Mouse (Mus musculus): ENCODE measurements around the gene Tm9sf1. TPM values are rescaled to one million over a fixed set of nuclear protein-coding genes. Genes with fewer than 3 reads are reported as not detected.

Tm9sf1 gene
- total and polyA plus RNA-seq, 2 experiments from 2014 or later: 62.8 to 67.4 TPM

GRCm38 (mm10) chr14:55641291-55641690 is 2.3 kb downstream of the Tm9sf1 start:
- Histone ChIP-seq H3K27ac (ENCODE audit: low read depth) (no peak overlapping the region), H3K9me3 (replicated peaks; ENCODE audit: control insufficient read depth, low read length) (no peaks in the 10 kb centered on the region), H3K9ac (replicated peaks; ENCODE audit: low read depth, low read length) (no peak overlapping the region), H3K36me3 (replicated peaks; ENCODE audit: control insufficient read depth, insufficient read depth, low read length) (peaks cover 56% of the 10 kb centered on the region), H3K4me1 (ENCODE audit: control insufficient read depth, insufficient read depth) (peaks cover 17% of the 10 kb centered on the region), H3K27me3 (ENCODE audit: control insufficient read depth, insufficient read depth, low read length) (no peaks in the 10 kb centered on the region), H3K4me2 (ENCODE audit: low read depth, low read length) (no peak overlapping the region), H3K4me3 (ENCODE audit: low read depth, low read length) (no peak overlapping the region)
- TF ChIP-seq CTCF (IDR thresholded peaks at IDR 0.05; ENCODE audit: low read depth) (no peak), EP300 (IDR thresholded peaks at IDR 0.05; ENCODE audit: low read depth) (no peak)
- WGBS: 93% methylated on average over 13 of the region's 13 CpGs
- ATAC-seq (ENCODE audit: insufficient read depth, low read depth) (no peak), DNase-seq (ENCODE audit: low spot score) (no peak)

DNA sequence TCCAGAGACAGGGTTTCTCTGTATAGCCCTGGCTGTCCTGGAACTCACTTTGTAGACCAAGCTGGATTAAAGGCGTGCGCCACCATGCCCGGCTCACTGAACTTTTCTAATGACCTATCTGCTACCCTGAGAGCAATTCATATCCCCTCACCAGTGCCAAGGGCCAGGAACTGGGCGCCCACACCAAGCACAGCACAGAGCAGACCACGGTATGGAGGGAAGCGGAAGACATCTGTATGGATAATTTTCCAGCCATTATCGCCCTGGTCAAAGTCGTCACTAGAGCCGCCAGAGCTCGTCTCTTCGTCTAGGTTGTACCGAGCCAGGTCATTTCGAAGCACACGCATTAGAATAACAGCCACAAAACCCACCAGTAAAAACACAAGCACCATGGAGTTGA is 2.8 kb downstream of the Tm9sf1 start:
- Histone ChIP-seq H3K36me3 (replicated peaks; ENCODE audit: control insufficient read depth, insufficient read depth, low read length) (peaks cover 53% of the 10 kb centered on the region), H3K4me1 (ENCODE audit: control insufficient read depth, insufficient read depth) (peaks cover 17% of the 10 kb centered on the region), H3K27ac (ENCODE audit: low read depth) (no peak overlapping the region), H3K4me2 (ENCODE audit: low read depth, low read length) (no peak overlapping the region), H3K9me3 (replicated peaks; ENCODE audit: control insufficient read depth, low read length) (no peaks in the 10 kb centered on the region), H3K9ac (replicated peaks; ENCODE audit: low read depth, low read length) (no peak overlapping the region), H3K27me3 (ENCODE audit: control insufficient read depth, insufficient read depth, low read length) (no peaks in the 10 kb centered on the region), H3K4me3 (ENCODE audit: low read depth, low read length) (no peak overlapping the region)
- TF ChIP-seq CTCF (IDR thresholded peaks at IDR 0.05; ENCODE audit: low read depth): no peak
- TF ChIP-seq EP300 (IDR thresholded peaks at IDR 0.05; ENCODE audit: low read depth): no peak
- DNase-seq (ENCODE audit: low spot score) (no peak), ATAC-seq (ENCODE audit: insufficient read depth, low read depth) (no peak)
- 94% methylated on average over 14 of the region's 14 CpGs for WGBS

GRCm38 (mm10) chr14:55637795-55638194 is 5.8 kb downstream of the Tm9sf1 start, which contains the start of gene Gm49378:
Gene Gm49378, minus strand, starts transcription at chr14:55637895.
- Histone ChIP-seq H3K9ac (replicated peaks; ENCODE audit: low read depth, low read length) (no peak within 1 kb of the TSS), H3K4me2 (ENCODE audit: low read depth, low read length) (no peak within 1 kb of the TSS), H3K27me3 (ENCODE audit: control insufficient read depth, insufficient read depth, low read length) (no peaks in the 10 kb centered on the region), H3K4me3 (ENCODE audit: low read depth, low read length) (no peak within 1 kb of the TSS), H3K36me3 (replicated peaks; ENCODE audit: control insufficient read depth, insufficient read depth, low read length) (peaks cover 67% of the 10 kb centered on the region), H3K9me3 (replicated peaks; ENCODE audit: control insufficient read depth, low read length) (no peaks in the 10 kb centered on the region), H3K4me1 (ENCODE audit: control insufficient read depth, insufficient read depth) (peaks cover 18% of the 10 kb centered on the region), H3K27ac (ENCODE audit: low read depth) (no peak within 1 kb of the TSS)
- 89% methylated on average over 9 of the region's 9 CpGs for WGBS
- ATAC-seq (ENCODE audit: insufficient read depth, low read depth) (no peak), DNase-seq (ENCODE audit: low spot score) (no peak)
- TF ChIP-seq EP300 (IDR thresholded peaks at IDR 0.05; ENCODE audit: low read depth) (no peak), CTCF (IDR thresholded peaks at IDR 0.05; ENCODE audit: low read depth) (no peak)

DNA sequence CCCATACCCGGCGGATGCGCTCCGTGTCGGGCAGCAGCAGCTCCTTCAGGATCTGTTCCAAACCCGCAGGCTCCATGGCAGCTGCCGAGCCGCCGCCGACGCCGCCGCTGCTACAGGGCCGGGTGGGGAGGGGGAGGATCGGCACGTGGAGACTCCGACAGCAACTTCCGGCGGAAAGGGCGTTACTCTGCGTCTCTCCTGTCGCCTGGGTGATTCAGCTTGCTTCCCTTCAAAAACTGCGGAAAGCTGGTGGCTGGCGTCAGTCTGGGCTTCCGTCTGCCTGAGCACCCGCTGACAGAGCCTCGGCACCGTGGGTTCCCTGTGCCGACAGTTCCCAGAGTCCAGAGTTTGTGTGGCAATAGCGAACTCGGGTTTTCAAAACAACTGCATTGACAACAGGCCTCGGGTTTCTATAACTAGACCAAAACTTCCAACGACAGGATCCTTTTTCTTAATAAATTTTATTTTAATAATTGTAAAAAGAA is 8.0 kb downstream of the Tm9sf1 start, which contains the start of gene Ipo4:
Ipo4 (minus strand) TSS at position 435 of the 485 bp plus-strand sequence.
- DNase-seq (ENCODE audit: low spot score) (peak; percentile 89), ATAC-seq (ENCODE audit: insufficient read depth, low read depth) (peak; percentile 89)
- peak; percentile 79; the same call in 1 of the 2 replicates for TF ChIP-seq EP300 (IDR thresholded peaks at IDR 0.05; ENCODE audit: low read depth)
- no peak for TF ChIP-seq CTCF (IDR thresholded peaks at IDR 0.05; ENCODE audit: low read depth)
- Histone ChIP-seq H3K4me1 (ENCODE audit: control insufficient read depth, insufficient read depth) (peaks cover 6% of the 10 kb centered on the region; the same call in 1 of the 2 replicates), H3K9me3 (replicated peaks; ENCODE audit: control insufficient read depth, low read length) (no peaks in the 10 kb centered on the region), H3K4me2 (ENCODE audit: low read depth, low read length) (peak within 1 kb of the TSS; percentile 96), H3K9ac (replicated peaks; ENCODE audit: low read depth, low read length) (peak within 1 kb of the TSS; percentile 63), H3K4me3 (ENCODE audit: low read depth, low read length) (peak within 1 kb of the TSS; percentile 66), H3K27ac (ENCODE audit: low read depth) (peak within 1 kb of the TSS; percentile 56), H3K36me3 (replicated peaks; ENCODE audit: control insufficient read depth, insufficient read depth, low read length) (peaks cover 79% of the 10 kb centered on the region), H3K27me3 (ENCODE audit: control insufficient read depth, insufficient read depth, low read length) (no peaks in the 10 kb centered on the region)
- under 1% methylated on average over 33 of the region's 33 CpGs for WGBS

GRCm38 (mm10) chr14:55634874-55635522 is 8.6 kb downstream of the Tm9sf1 start:
- H3K4me2 ChIP-seq (ENCODE audit: low read depth, low read length): peak overlapping the region; percentile 96
- H3K27me3 ChIP-seq (ENCODE audit: control insufficient read depth, insufficient read depth, low read length): no peaks in the 10 kb centered on the region
- TF ChIP-seq EP300 (IDR thresholded peaks at IDR 0.05; ENCODE audit: low read depth): no peak
- no peak for TF ChIP-seq CTCF (IDR thresholded peaks at IDR 0.05; ENCODE audit: low read depth)
- no peak for DNase-seq (ENCODE audit: low spot score)
- peak overlapping the region; percentile 56 for H3K27ac ChIP-seq (ENCODE audit: low read depth)
- H3K9ac ChIP-seq (replicated peaks; ENCODE audit: low read depth, low read length): peak overlapping the region; percentile 63
- peak; percentile 17; the same call in 1 of the 2 replicates for ATAC-seq (ENCODE audit: insufficient read depth, low read depth)
- peaks cover 79% of the 10 kb centered on the region for H3K36me3 ChIP-seq (replicated peaks; ENCODE audit: control insufficient read depth, insufficient read depth, low read length)
- H3K4me1 ChIP-seq (ENCODE audit: control insufficient read depth, insufficient read depth): peaks cover 6% of the 10 kb centered on the region; the same call in 1 of the 2 replicates
- 3% methylated on average over 22 of the region's 23 CpGs for WGBS
- H3K4me3 ChIP-seq (ENCODE audit: low read depth, low read length): peak overlapping the region; percentile 66
- no peaks in the 10 kb centered on the region for H3K9me3 ChIP-seq (replicated peaks; ENCODE audit: control insufficient read depth, low read length)

All from heart, postnatal 0 days (tissue).